Mouse (Mus musculus): ENCODE results near the gene Rnf141. TPM values are rescaled to one million over a fixed set of nuclear protein-coding genes. Genes with fewer than 3 reads are reported as not detected.

The Rnf141 gene
- polyA plus RNA-seq, 1 experiment from 2014 or later = 37.7 TPM

DNA sequence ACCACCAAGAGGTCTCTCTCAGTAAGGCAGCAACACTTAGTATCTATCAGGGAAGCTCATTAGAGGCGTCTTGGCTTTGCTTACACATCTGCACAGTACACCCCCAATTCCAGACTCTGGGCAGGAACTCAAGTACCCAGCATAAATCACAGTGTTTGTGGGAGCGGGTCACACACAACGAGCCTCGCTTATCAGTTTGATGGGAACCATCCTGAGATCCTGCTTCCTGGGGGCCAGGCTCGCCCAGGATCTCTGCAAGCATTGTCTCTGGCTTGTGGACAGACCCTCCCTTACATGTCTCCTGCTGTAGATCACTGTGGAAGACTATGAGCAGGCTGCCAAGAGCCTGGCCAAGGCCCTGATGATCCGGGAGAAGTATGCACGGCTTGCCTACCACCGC, 53.4 kb downstream of the Rnf141 start:
- no peaks in the 10 kb centered on the region for H3K27me3 ChIP-seq (replicated peaks)
- H3K4me1 ChIP-seq = peaks cover under 1% of the 10 kb centered on the region; the same call in 1 of the 2 replicates
- no peaks in the 10 kb centered on the region for H3K36me3 ChIP-seq
- no peak overlapping the region for H3K27ac ChIP-seq
- H3K9ac ChIP-seq = no peak overlapping the region
- WGBS = 46% methylated on average over 8 of the region's 8 CpGs
- H3K4me3 ChIP-seq (replicated peaks) = no peak overlapping the region
- H3K9me3 ChIP-seq = no peaks in the 10 kb centered on the region
- H3K4me2 ChIP-seq = no peak overlapping the region
- 0 out of 2 replicates have a peak, but pooled peaks have one; percentile 15 for ATAC-seq (ENCODE audit: insufficient read depth, low FRiP score, low read depth)

DNA sequence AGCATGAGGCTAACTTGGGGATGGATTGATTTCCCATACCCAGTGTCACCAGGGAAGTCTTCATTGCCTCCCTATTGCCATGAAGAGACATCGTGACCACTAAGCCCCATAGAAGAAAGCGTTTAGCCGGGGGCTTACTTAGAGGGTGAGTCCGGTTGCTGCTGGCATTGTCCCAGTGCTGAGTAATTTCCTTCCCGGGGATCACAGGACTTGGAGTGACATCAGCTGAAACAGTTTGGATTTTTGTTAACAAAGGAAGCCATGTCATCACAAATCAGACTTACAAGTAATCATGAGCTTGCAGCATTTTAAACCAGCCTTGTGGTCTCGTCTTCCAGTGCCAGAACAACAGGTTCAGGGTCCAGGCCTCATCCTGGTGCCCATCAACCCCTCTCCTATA, 56.9 kb downstream of the Rnf141 start:
- H3K4me3 ChIP-seq (replicated peaks) = no peak overlapping the region
- no peak overlapping the region for H3K27ac ChIP-seq
- no peaks in the 10 kb centered on the region for H3K36me3 ChIP-seq

GRCm38 (mm10) chr7:110785741-110786146, 58.5 kb downstream of the Rnf141 start:
- no peaks in the 10 kb centered on the region for H3K9me3 ChIP-seq
- 67% methylated on average over 3 of the region's 3 CpGs for WGBS
- no peak overlapping the region for H3K4me2 ChIP-seq
- no peak for ATAC-seq (ENCODE audit: insufficient read depth, low FRiP score, low read depth)
- no peak overlapping the region for H3K4me3 ChIP-seq (replicated peaks)
- H3K9ac ChIP-seq = no peak overlapping the region
- H3K27ac ChIP-seq = no peak overlapping the region
- H3K4me1 ChIP-seq = peaks cover 9% of the 10 kb centered on the region
- no peaks in the 10 kb centered on the region for H3K36me3 ChIP-seq
- H3K27me3 ChIP-seq (replicated peaks) = no peaks in the 10 kb centered on the region

More for the DNA sequence above, 56.9 kb downstream of the Rnf141 start:
- ATAC-seq (ENCODE audit: insufficient read depth, low FRiP score, low read depth) = no peak
- no peak overlapping the region for H3K4me2 ChIP-seq
- H3K4me1 ChIP-seq = no peaks in the 10 kb centered on the region; the same call in 1 of the 2 replicates
- WGBS = 52% methylated on average over 6 of the region's 6 CpGs
- H3K9ac ChIP-seq = no peak overlapping the region
- no peaks in the 10 kb centered on the region for H3K9me3 ChIP-seq
- H3K27me3 ChIP-seq (replicated peaks) = no peaks in the 10 kb centered on the region

DNA sequence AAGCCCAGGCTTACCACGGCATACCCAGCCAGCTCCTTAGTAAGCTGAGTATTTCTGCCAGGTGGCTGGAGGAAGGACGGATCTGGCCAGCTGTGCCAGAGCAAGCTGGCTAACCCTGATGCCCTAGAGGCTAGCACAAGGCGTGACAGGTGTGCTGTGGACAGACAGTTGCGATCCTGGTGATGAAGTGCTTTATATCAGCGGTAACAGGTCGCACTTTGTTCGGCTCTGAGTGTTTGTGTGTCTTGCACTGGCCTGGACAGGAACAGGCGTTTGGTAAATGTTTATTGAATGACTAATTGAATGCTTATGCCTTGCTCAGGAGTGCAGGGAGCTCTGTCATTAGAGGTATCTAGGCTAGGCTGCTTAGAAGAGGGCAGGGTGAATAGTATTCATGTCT, 59.3 kb downstream of the Rnf141 start:
- no peaks in the 10 kb centered on the region for H3K9me3 ChIP-seq
- H3K4me1 ChIP-seq = peaks cover 14% of the 10 kb centered on the region
- H3K4me3 ChIP-seq (replicated peaks) = no peak overlapping the region
- no peaks in the 10 kb centered on the region for H3K36me3 ChIP-seq
- WGBS = 43% methylated on average over 8 of the region's 8 CpGs
- peak; percentile 37; the same call in 1 of the 2 replicates for ATAC-seq (ENCODE audit: insufficient read depth, low FRiP score, low read depth)
- no peak overlapping the region for H3K27ac ChIP-seq
- no peaks in the 10 kb centered on the region for H3K27me3 ChIP-seq (replicated peaks)
- no peak overlapping the region for H3K4me2 ChIP-seq
- no peak overlapping the region for H3K9ac ChIP-seq

- 44% methylated on average over 10 of the region's 10 CpGs for WGBS
- Histone ChIP-seq H3K4me2 (no peak overlapping the region), H3K4me3 (replicated peaks) (no peak overlapping the region), H3K36me3 (no peaks in the 10 kb centered on the region), H3K4me1 (peaks cover 14% of the 10 kb centered on the region), H3K27me3 (replicated peaks) (no peaks in the 10 kb centered on the region), H3K9me3 (no peaks in the 10 kb centered on the region), H3K9ac (no peak overlapping the region), H3K27ac (no peak overlapping the region)
- ATAC-seq (ENCODE audit: insufficient read depth, low FRiP score, low read depth) = no peak
Observed at GRCm38 (mm10) chr7:110782845-110783478, 61.3 kb downstream of the Rnf141 start.

- Histone ChIP-seq H3K4me3 (replicated peaks) (no peak overlapping the region), H3K36me3 (no peaks in the 10 kb centered on the region), H3K27me3 (replicated peaks) (no peaks in the 10 kb centered on the region), H3K9ac (no peak overlapping the region), H3K9me3 (no peaks in the 10 kb centered on the region), H3K27ac (peak overlapping the region; percentile 4; the same call in 1 of the 2 replicates), H3K4me2 (no peak overlapping the region), H3K4me1 (peaks cover 14% of the 10 kb centered on the region)
- no peak for ATAC-seq (ENCODE audit: insufficient read depth, low FRiP score, low read depth)
- WGBS = 45% methylated on average over 7 of the region's 7 CpGs
Observed at GRCm38 (mm10) chr7:110782135-110782534, 62.1 kb downstream of the Rnf141 start.

GRCm38 (mm10) chr7:110781231-110781711, 63.0 kb downstream of the Rnf141 start:
- no peak overlapping the region for H3K4me3 ChIP-seq (replicated peaks)
- no peak overlapping the region for H3K27ac ChIP-seq
- H3K9me3 ChIP-seq = no peaks in the 10 kb centered on the region
- H3K36me3 ChIP-seq = no peaks in the 10 kb centered on the region
- peaks cover 14% of the 10 kb centered on the region for H3K4me1 ChIP-seq
- no peak overlapping the region for H3K9ac ChIP-seq
- 62% methylated on average over 2 of the region's 2 CpGs for WGBS
- peak; percentile 51; the same call in 1 of the 2 replicates for ATAC-seq (ENCODE audit: insufficient read depth, low FRiP score, low read depth)
- no peaks in the 10 kb centered on the region for H3K27me3 ChIP-seq (replicated peaks)
- no peak overlapping the region for H3K4me2 ChIP-seq

DNA sequence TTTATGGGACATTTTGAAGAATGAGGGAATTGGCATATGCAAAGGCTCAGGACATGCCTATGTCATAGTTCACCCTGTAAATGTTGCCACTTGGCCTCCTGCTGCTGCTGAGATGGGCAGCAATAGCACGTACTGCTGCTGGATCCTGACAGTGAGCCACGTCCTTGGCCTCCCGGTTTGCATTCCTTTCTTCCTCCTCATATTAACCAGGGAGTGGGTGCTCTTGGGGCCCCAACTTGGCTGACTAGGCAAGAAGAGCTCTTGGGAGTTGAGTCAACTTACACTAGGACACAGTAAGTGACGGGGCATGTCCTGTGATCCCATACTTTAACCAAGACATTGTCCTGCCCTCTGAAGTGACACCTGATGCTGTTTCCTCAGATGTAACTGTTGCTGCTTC, 63.7 kb downstream of the Rnf141 start:
- Histone ChIP-seq H3K4me2 (no peak overlapping the region), H3K27ac (no peak overlapping the region), H3K36me3 (no peaks in the 10 kb centered on the region), H3K9ac (no peak overlapping the region), H3K4me1 (peaks cover 14% of the 10 kb centered on the region), H3K9me3 (no peaks in the 10 kb centered on the region), H3K27me3 (replicated peaks) (no peaks in the 10 kb centered on the region), H3K4me3 (replicated peaks) (no peak overlapping the region)
- 77% methylated on average over 4 of the region's 4 CpGs for WGBS
- no peak for ATAC-seq (ENCODE audit: insufficient read depth, low FRiP score, low read depth)

GRCm38 (mm10) chr7:110779605-110780111, 64.6 kb downstream of the Rnf141 start:
- no peak for ATAC-seq (ENCODE audit: insufficient read depth, low FRiP score, low read depth)
- Histone ChIP-seq H3K9ac (no peak overlapping the region), H3K4me1 (peaks cover 14% of the 10 kb centered on the region), H3K27me3 (replicated peaks) (no peaks in the 10 kb centered on the region), H3K4me3 (replicated peaks) (no peak overlapping the region), H3K27ac (no peak overlapping the region), H3K9me3 (no peaks in the 10 kb centered on the region), H3K4me2 (no peak overlapping the region), H3K36me3 (no peaks in the 10 kb centered on the region)
- WGBS = 82% methylated on average over 8 of the region's 8 CpGs

- ATAC-seq (ENCODE audit: insufficient read depth, low FRiP score, low read depth) = 0 out of 2 replicates have a peak, but pooled peaks have one; percentile 48
- Histone ChIP-seq H3K4me1 (peaks cover 18% of the 10 kb centered on the region), H3K4me2 (no peak overlapping the region), H3K27ac (no peak overlapping the region), H3K9me3 (no peaks in the 10 kb centered on the region), H3K4me3 (replicated peaks) (no peak overlapping the region), H3K9ac (no peak overlapping the region), H3K27me3 (replicated peaks) (no peaks in the 10 kb centered on the region), H3K36me3 (no peaks in the 10 kb centered on the region)
- 79% methylated on average over 7 of the region's 7 CpGs for WGBS
Observed at GRCm38 (mm10) chr7:110778933-110779332, 65.3 kb downstream of the Rnf141 start.

GRCm38 (mm10) chr7:110777146-110778001, 66.9 kb downstream of the Rnf141 start:
- Histone ChIP-seq H3K9ac (no peak overlapping the region), H3K9me3 (no peaks in the 10 kb centered on the region), H3K27me3 (replicated peaks) (no peaks in the 10 kb centered on the region), H3K4me1 (peaks cover 27% of the 10 kb centered on the region), H3K4me2 (no peak overlapping the region), H3K27ac (no peak overlapping the region), H3K4me3 (replicated peaks) (no peak overlapping the region), H3K36me3 (no peaks in the 10 kb centered on the region)
- ATAC-seq (ENCODE audit: insufficient read depth, low FRiP score, low read depth) = no peak
- WGBS = 85% methylated on average over 18 of the region's 18 CpGs

GRCm38 (mm10) chr7:110774674-110775073, 69.6 kb downstream of the Rnf141 start:
- H3K27ac ChIP-seq = no peak overlapping the region
- ATAC-seq (ENCODE audit: insufficient read depth, low FRiP score, low read depth) = peak; percentile 82
- WGBS = 76% methylated on average over 8 of the region's 8 CpGs
- H3K4me2 ChIP-seq = 0 out of 2 replicates have a peak overlapping the region, but pooled peaks have one; percentile 27
- H3K4me3 ChIP-seq (replicated peaks) = no peak overlapping the region
- H3K27me3 ChIP-seq (replicated peaks) = no peaks in the 10 kb centered on the region; the same call in 1 of the 2 replicates
- no peaks in the 10 kb centered on the region for H3K36me3 ChIP-seq
- peaks cover 13% of the 10 kb centered on the region; the same call in 1 of the 2 replicates for H3K4me1 ChIP-seq
- no peaks in the 10 kb centered on the region for H3K9me3 ChIP-seq
- no peak overlapping the region for H3K9ac ChIP-seq

All from stomach, embryonic 15.5 days (tissue).